Mouse (Mus musculus): ENCODE measurements around the gene Mif. TPM values are rescaled to one million over a fixed set of nuclear protein-coding genes. Genes with fewer than 3 reads are reported as not detected.

Gene Mif
- polyA plus RNA-seq, 1 experiment, result 479 TPM

- 91% methylated on average over 10 of the region's 10 CpGs for WGBS
- no peak for DNase-seq
- no peak for TF ChIP-seq POLR2A (IDR thresholded peaks at IDR 0.05; ENCODE audit: borderline replicate concordance, extremely low read depth, low read depth, low read length)
- TF ChIP-seq CTCF (IDR thresholded peaks at IDR 0.05; ENCODE audit: insufficient read depth, low read length), result no peak
- Histone ChIP-seq H3K4me3 (replicated peaks; ENCODE audit: extremely low read depth, low read depth, low read length) (no peak overlapping the region), H3K4me1 (ENCODE audit: control insufficient read depth, insufficient read depth, low read length) (no peaks in the 10 kb centered on the region)
Observed at GRCm38 (mm10) chr10:75880351-75880750, 20.3 kb upstream of the Mif start.

GRCm38 (mm10) chr10:75878836-75879235, 18.8 kb upstream of the Mif start:
- 68% methylated on average over 3 of the region's 3 CpGs for WGBS
- Histone ChIP-seq H3K4me1 (ENCODE audit: control insufficient read depth, insufficient read depth, low read length) (no peaks in the 10 kb centered on the region), H3K4me3 (replicated peaks; ENCODE audit: extremely low read depth, low read depth, low read length) (no peak overlapping the region)
- no peak for DNase-seq
- TF ChIP-seq CTCF (IDR thresholded peaks at IDR 0.05; ENCODE audit: insufficient read depth, low read length), result no peak
- TF ChIP-seq POLR2A (IDR thresholded peaks at IDR 0.05; ENCODE audit: borderline replicate concordance, extremely low read depth, low read depth, low read length), result no peak

GRCm38 (mm10) chr10:75873543-75874170, 13.6 kb upstream of the Mif start:
- TF ChIP-seq POLR2A (IDR thresholded peaks at IDR 0.05; ENCODE audit: borderline replicate concordance, extremely low read depth, low read depth, low read length) (no peak), CTCF (IDR thresholded peaks at IDR 0.05; ENCODE audit: insufficient read depth, low read length) (no peak)
- WGBS, result 35% methylated on average over 10 of the region's 10 CpGs
- H3K4me1 ChIP-seq (ENCODE audit: control insufficient read depth, insufficient read depth, low read length), result no peaks in the 10 kb centered on the region
- no peak for DNase-seq
- H3K4me3 ChIP-seq (replicated peaks; ENCODE audit: extremely low read depth, low read depth, low read length), result no peak overlapping the region

DNA sequence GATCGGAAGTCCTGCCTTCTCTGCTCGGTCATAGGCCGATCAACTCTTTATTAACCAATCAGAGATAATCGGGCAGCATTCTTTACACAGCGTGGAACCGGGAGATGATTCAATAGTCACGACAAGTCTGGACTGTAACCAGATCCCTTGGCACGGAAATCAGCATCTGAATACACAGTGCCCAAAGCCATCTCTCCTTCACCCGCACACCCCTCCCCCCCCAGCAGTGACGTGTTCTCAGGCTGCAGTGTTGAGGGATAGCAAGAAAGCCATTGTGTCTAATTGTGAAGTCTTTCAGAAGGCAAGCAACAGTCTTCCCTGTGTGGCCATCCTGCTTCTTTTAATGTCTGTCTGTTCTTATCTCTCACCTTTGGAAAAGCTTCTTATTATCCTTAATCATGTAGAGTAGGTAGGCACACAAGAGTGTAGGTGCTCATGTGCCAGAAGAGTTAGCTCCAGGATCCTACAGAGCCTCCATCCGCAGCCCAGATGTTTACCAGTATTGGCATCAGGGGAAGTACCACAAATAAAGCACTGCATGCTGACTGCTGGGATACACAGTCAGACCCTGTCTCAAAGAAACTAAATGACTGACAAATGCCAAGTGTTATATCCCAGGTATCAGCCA, 13.0 kb upstream of the Mif start:
- H3K4me1 ChIP-seq (ENCODE audit: control insufficient read depth, insufficient read depth, low read length), result no peaks in the 10 kb centered on the region
- no peak for TF ChIP-seq POLR2A (IDR thresholded peaks at IDR 0.05; ENCODE audit: borderline replicate concordance, extremely low read depth, low read depth, low read length)
- no peak for TF ChIP-seq CTCF (IDR thresholded peaks at IDR 0.05; ENCODE audit: insufficient read depth, low read length)
- H3K4me3 ChIP-seq (replicated peaks; ENCODE audit: extremely low read depth, low read depth, low read length), result peak overlapping the region; percentile 54
- 3% methylated on average over 11 of the region's 11 CpGs for WGBS
- no peak for DNase-seq

GRCm38 (mm10) chr10:75872025-75872914, 12.2 kb upstream of the Mif start:
- no peaks in the 10 kb centered on the region for H3K4me1 ChIP-seq (ENCODE audit: control insufficient read depth, insufficient read depth, low read length)
- peak overlapping the region; percentile 48 for H3K4me3 ChIP-seq (replicated peaks; ENCODE audit: extremely low read depth, low read depth, low read length)
- no peak for DNase-seq
- TF ChIP-seq POLR2A (IDR thresholded peaks at IDR 0.05; ENCODE audit: borderline replicate concordance, extremely low read depth, low read depth, low read length), result no peak
- TF ChIP-seq CTCF (IDR thresholded peaks at IDR 0.05; ENCODE audit: insufficient read depth, low read length), result no peak
- 40% methylated on average over 10 of the region's 10 CpGs for WGBS

DNA sequence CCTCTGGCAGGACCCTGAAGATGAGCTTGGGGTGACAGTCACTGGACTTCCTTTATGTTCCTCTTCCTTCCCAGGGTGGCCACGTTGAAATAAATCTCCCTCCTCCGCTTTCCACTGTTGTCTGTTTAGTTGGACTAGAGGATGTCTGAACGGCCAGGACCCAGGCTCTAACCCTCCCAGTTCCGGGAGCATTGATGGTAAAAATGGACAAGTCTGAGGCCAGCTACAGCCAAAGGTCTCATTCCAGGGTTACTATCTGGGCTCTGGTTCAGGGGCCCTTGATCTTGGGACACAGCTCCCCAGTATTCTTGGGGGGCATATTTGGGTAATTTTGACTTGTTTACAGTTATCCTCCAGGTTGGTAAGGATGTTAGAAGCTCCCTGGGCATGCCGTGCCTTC, 1.5 kb upstream of the Mif start:
- Histone ChIP-seq H3K4me1 (ENCODE audit: control insufficient read depth, insufficient read depth, low read length) (peaks cover 4% of the 10 kb centered on the region), H3K4me3 (replicated peaks; ENCODE audit: extremely low read depth, low read depth, low read length) (no peak overlapping the region)
- WGBS, result 66% methylated on average over 5 of the region's 5 CpGs
- DNase-seq, result no peak
- TF ChIP-seq POLR2A (IDR thresholded peaks at IDR 0.05; ENCODE audit: borderline replicate concordance, extremely low read depth, low read depth, low read length) (no peak), CTCF (IDR thresholded peaks at IDR 0.05; ENCODE audit: insufficient read depth, low read length) (no peak)

DNA sequence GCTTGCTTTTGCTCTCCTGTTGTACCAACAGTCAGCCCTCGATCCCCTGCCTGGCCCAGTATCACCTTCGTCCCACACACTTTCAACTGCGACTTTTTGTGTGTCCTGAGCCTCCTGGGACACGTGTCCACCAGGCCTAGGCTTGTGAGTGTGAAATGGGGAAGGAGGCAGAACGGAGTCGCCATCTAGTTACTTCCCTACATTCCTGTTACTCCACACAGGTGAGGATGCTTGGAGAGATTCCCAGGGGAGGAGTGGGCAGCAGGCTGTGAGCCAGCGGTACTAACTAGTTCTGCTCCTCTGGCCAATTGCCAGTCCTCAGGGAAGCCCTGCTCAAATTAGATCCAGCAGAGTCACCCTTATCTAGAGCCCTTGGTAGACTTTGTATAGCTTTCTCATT, 706 bp upstream of the Mif start:
- Histone ChIP-seq H3K4me1 (ENCODE audit: control insufficient read depth, insufficient read depth, low read length) (peaks cover 4% of the 10 kb centered on the region), H3K4me3 (replicated peaks; ENCODE audit: extremely low read depth, low read depth, low read length) (no peak overlapping the region)
- WGBS, result 31% methylated on average over 7 of the region's 7 CpGs
- peak; percentile 14 for DNase-seq
- no peak for TF ChIP-seq CTCF (IDR thresholded peaks at IDR 0.05; ENCODE audit: insufficient read depth, low read length)
- TF ChIP-seq POLR2A (IDR thresholded peaks at IDR 0.05; ENCODE audit: borderline replicate concordance, extremely low read depth, low read depth, low read length), result no peak

GRCm38 (mm10) chr10:75859107-75859746, 813 bp downstream of the Mif start:
- H3K4me3 ChIP-seq (replicated peaks; ENCODE audit: extremely low read depth, low read depth, low read length), result peak overlapping the region; percentile 86
- TF ChIP-seq CTCF (IDR thresholded peaks at IDR 0.05; ENCODE audit: insufficient read depth, low read length), result no peak
- WGBS, result 6% methylated on average over 26 of the region's 27 CpGs
- peaks cover 4% of the 10 kb centered on the region for H3K4me1 ChIP-seq (ENCODE audit: control insufficient read depth, insufficient read depth, low read length)
- peak; percentile 17 for DNase-seq

GRCm38 (mm10) chr10:75857598-75857997, 2.4 kb downstream of the Mif start:
- Histone ChIP-seq H3K4me3 (replicated peaks; ENCODE audit: extremely low read depth, low read depth, low read length) (no peak overlapping the region), H3K4me1 (ENCODE audit: control insufficient read depth, insufficient read depth, low read length) (peaks cover 4% of the 10 kb centered on the region)
- no peak for DNase-seq
- WGBS, result 88% methylated on average over 4 of the region's 4 CpGs
- no peak for TF ChIP-seq CTCF (IDR thresholded peaks at IDR 0.05; ENCODE audit: insufficient read depth, low read length)
- TF ChIP-seq POLR2A (IDR thresholded peaks at IDR 0.05; ENCODE audit: borderline replicate concordance, extremely low read depth, low read depth, low read length), result no peak
